Mouse (Mus musculus): ENCODE measurements around the gene Fstl4. TPM values are rescaled to one million over a fixed set of nuclear protein-coding genes. Genes with fewer than 3 reads are reported as not detected.

Fstl4 gene
- total and polyA plus RNA-seq, 2 experiments from 2014 or later: 10.9 to 11.3 TPM

GRCm38 (mm10) chr11:53103601-53104325, 339.3 kb downstream of the Fstl4 start:
- Histone ChIP-seq H3K4me2 (ENCODE audit: low read depth, low read length) (no peak overlapping the region), H3K9me3 (ENCODE audit: low read length) (no peaks in the 10 kb centered on the region), H3K4me3 (ENCODE audit: low read length) (no peak overlapping the region), H3K9ac (replicated peaks; ENCODE audit: low read length) (no peak overlapping the region), H3K27ac (no peak overlapping the region), H3K4me1 (ENCODE audit: insufficient read depth, low read length) (peaks cover 4% of the 10 kb centered on the region; the same call in 1 of the 2 replicates), H3K27me3 (ENCODE audit: insufficient read depth, low read length) (no peaks in the 10 kb centered on the region), H3K36me3 (ENCODE audit: insufficient read depth, low read length) (no peaks in the 10 kb centered on the region)
- WGBS: 38% methylated on average over 10 of the region's 10 CpGs
- ATAC-seq (0 out of 2 replicates have a peak, but pooled peaks have one; percentile 32), DNase-seq (ENCODE audit: low spot score) (no peak)
- TF ChIP-seq CTCF (IDR thresholded peaks at IDR 0.05; ENCODE audit: low read depth): no peak

GRCm38 (mm10) chr11:53107706-53108105, 343.3 kb downstream of the Fstl4 start:
- TF ChIP-seq CTCF (IDR thresholded peaks at IDR 0.05; ENCODE audit: low read depth): no peak
- no peak overlapping the region for H3K27ac ChIP-seq
- no peak overlapping the region for H3K9ac ChIP-seq (replicated peaks; ENCODE audit: low read length)
- WGBS: 41% methylated on average over 5 of the region's 5 CpGs
- H3K4me2 ChIP-seq (ENCODE audit: low read depth, low read length): no peak overlapping the region
- no peaks in the 10 kb centered on the region for H3K9me3 ChIP-seq (ENCODE audit: low read length)
- no peak for ATAC-seq
- no peak overlapping the region for H3K4me3 ChIP-seq (ENCODE audit: low read length)
- no peaks in the 10 kb centered on the region for H3K27me3 ChIP-seq (ENCODE audit: insufficient read depth, low read length)
- peaks cover 7% of the 10 kb centered on the region; the same call in 1 of the 2 replicates for H3K4me1 ChIP-seq (ENCODE audit: insufficient read depth, low read length)
- H3K36me3 ChIP-seq (ENCODE audit: insufficient read depth, low read length): no peaks in the 10 kb centered on the region
- no peak for DNase-seq (ENCODE audit: low spot score)

GRCm38 (mm10) chr11:53108798-53109197, 344.4 kb downstream of the Fstl4 start:
- TF ChIP-seq CTCF (IDR thresholded peaks at IDR 0.05; ENCODE audit: low read depth): no peak
- H3K36me3 ChIP-seq (ENCODE audit: insufficient read depth, low read length): no peaks in the 10 kb centered on the region
- H3K27ac ChIP-seq: no peak overlapping the region
- no peaks in the 10 kb centered on the region for H3K27me3 ChIP-seq (ENCODE audit: insufficient read depth, low read length)
- H3K9ac ChIP-seq (replicated peaks; ENCODE audit: low read length): no peak overlapping the region
- H3K9me3 ChIP-seq (ENCODE audit: low read length): no peaks in the 10 kb centered on the region
- ATAC-seq: no peak
- no peak overlapping the region for H3K4me2 ChIP-seq (ENCODE audit: low read depth, low read length)
- H3K4me3 ChIP-seq (ENCODE audit: low read length): no peak overlapping the region
- WGBS: 97% methylated on average over 6 of the region's 6 CpGs
- DNase-seq (ENCODE audit: low spot score): no peak
- peaks cover 7% of the 10 kb centered on the region; the same call in 1 of the 2 replicates for H3K4me1 ChIP-seq (ENCODE audit: insufficient read depth, low read length)

GRCm38 (mm10) chr11:53109701-53110467, 345.4 kb downstream of the Fstl4 start:
- Histone ChIP-seq H3K36me3 (ENCODE audit: insufficient read depth, low read length) (no peaks in the 10 kb centered on the region), H3K4me3 (ENCODE audit: low read length) (no peak overlapping the region), H3K9ac (replicated peaks; ENCODE audit: low read length) (no peak overlapping the region), H3K4me2 (ENCODE audit: low read depth, low read length) (no peak overlapping the region), H3K27ac (no peak overlapping the region), H3K27me3 (ENCODE audit: insufficient read depth, low read length) (no peaks in the 10 kb centered on the region), H3K4me1 (ENCODE audit: insufficient read depth, low read length) (peaks cover 7% of the 10 kb centered on the region; the same call in 1 of the 2 replicates), H3K9me3 (ENCODE audit: low read length) (no peaks in the 10 kb centered on the region)
- DNase-seq (ENCODE audit: low spot score) (no peak), ATAC-seq (no peak; the same call in 1 of the 2 replicates)
- 54% methylated on average over 6 of the region's 6 CpGs for WGBS
- TF ChIP-seq CTCF (IDR thresholded peaks at IDR 0.05; ENCODE audit: low read depth): no peak

- H3K9ac ChIP-seq (replicated peaks; ENCODE audit: low read length): no peak overlapping the region
- H3K4me1 ChIP-seq (ENCODE audit: insufficient read depth, low read length): peaks cover 22% of the 10 kb centered on the region; the same call in 1 of the 2 replicates
- H3K4me2 ChIP-seq (ENCODE audit: low read depth, low read length): no peak overlapping the region
- ATAC-seq (no peak), DNase-seq (ENCODE audit: low spot score) (no peak)
- no peak overlapping the region for H3K27ac ChIP-seq
- H3K36me3 ChIP-seq (ENCODE audit: insufficient read depth, low read length): no peaks in the 10 kb centered on the region
- no peak overlapping the region for H3K4me3 ChIP-seq (ENCODE audit: low read length)
- no peak for TF ChIP-seq CTCF (IDR thresholded peaks at IDR 0.05; ENCODE audit: low read depth)
- 85% methylated on average over 4 of the region's 4 CpGs for WGBS
- no peaks in the 10 kb centered on the region for H3K27me3 ChIP-seq (ENCODE audit: insufficient read depth, low read length)
- no peaks in the 10 kb centered on the region for H3K9me3 ChIP-seq (ENCODE audit: low read length)
These were observed 351.3 kb downstream of the Fstl4 start for GRCm38 (mm10) chr11:53115711-53116110.

GRCm38 (mm10) chr11:53116356-53116755, 351.9 kb downstream of the Fstl4 start:
- Histone ChIP-seq H3K4me3 (ENCODE audit: low read length) (no peak overlapping the region), H3K4me1 (ENCODE audit: insufficient read depth, low read length) (peaks cover 22% of the 10 kb centered on the region; the same call in 1 of the 2 replicates), H3K4me2 (ENCODE audit: low read depth, low read length) (no peak overlapping the region), H3K27me3 (ENCODE audit: insufficient read depth, low read length) (no peaks in the 10 kb centered on the region), H3K9ac (replicated peaks; ENCODE audit: low read length) (no peak overlapping the region), H3K27ac (no peak overlapping the region), H3K36me3 (ENCODE audit: insufficient read depth, low read length) (no peaks in the 10 kb centered on the region), H3K9me3 (ENCODE audit: low read length) (no peaks in the 10 kb centered on the region)
- no peak for TF ChIP-seq CTCF (IDR thresholded peaks at IDR 0.05; ENCODE audit: low read depth)
- no peak for ATAC-seq
- 68% methylated on average over 2 of the region's 2 CpGs for WGBS
- no peak for DNase-seq (ENCODE audit: low spot score)
